In the genomic region with DNA sequence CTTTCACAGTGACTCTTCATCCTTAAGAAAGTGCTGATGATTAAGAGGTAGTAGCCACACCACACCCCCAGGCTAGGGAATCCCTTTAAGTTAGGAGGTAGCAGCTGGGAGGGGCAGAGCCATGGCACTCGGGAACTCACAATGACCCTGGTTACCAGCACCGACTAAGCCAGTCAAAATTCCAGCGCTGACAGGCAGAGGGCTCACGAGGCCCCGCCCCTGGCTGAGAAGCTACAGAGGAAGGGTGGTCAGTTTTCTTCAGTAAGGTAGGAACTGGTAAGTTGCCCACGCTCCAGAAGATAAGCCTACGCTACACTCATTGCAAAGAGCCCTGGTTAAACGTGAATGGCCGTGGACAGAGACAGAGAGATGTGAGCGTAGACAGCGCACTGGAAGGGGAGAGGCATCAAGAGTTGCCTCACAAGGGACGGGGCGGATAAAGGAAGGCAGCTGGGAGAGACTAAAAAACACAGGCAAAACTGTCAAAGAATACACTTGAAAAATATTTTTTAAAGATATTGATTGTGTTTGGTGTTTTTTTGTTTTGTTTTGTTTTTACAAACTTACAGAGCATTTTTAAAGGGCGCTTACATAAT, we compare ENCODE assay signal across 12 mouse cellular contexts.
DNase-seq lines count a peak whose midpoint lies in the region; ATAC-seq and TF ChIP-seq lines count a peak whose summit lies in the region.
"Had no signal": no experiment of that assay in that cellular context is flagged by ENCODE, and none has a peak within 500 bp of the region (broad histone marks: within the 10 kb centered on the region; RNA-seq: fewer than 3 reads in every experiment).

No protein-coding gene starts in this region.

- no peaks in the 10 kb centered on the region for H3K36me3 ChIP-seq in heart, embryonic 10.5 days
- H3K36me3 ChIP-seq in lung, postnatal 0 days (ENCODE audit: insufficient read depth, low read length) = no peaks in the 10 kb centered on the region
- H3K36me3 ChIP-seq in heart, embryonic 16.5 days (ENCODE audit: control insufficient read depth, insufficient read depth) = no peaks in the 10 kb centered on the region

- no peak for TF ChIP-seq EP300 in lung, postnatal 0 days (IDR thresholded peaks at IDR 0.05)

- H3K9ac ChIP-seq in lung, postnatal 0 days (replicated peaks; ENCODE audit: low read depth) = no peak overlapping the region
- no peak overlapping the region for H3K9ac ChIP-seq in heart, embryonic 16.5 days (ENCODE audit: low read length)

- ATAC-seq in lung, postnatal 0 days = peak; percentile 57
- no peak for ATAC-seq in heart, embryonic 16.5 days (replicated peaks; ENCODE audit: extremely low read depth, insufficient read depth, low FRiP score)

- peak; percentile 70 for DNase-seq in heart, embryonic 10.5 days (ENCODE audit: low spot score)
- DNase-seq in heart, adult 9 months (ENCODE audit: low spot score in 2 of 2) = no peak
- no peak for DNase-seq in lung, postnatal 0 days (ENCODE audit: low spot score)
- no peak for DNase-seq in lung, postnatal 4 days
- DNase-seq in adrenal gland, postnatal 14 days = peak; percentile 45
- no peak for DNase-seq in layer of hippocampus, adult 9-11 months
- DNase-seq in layer of hippocampus, postnatal 36 days = no peak
- DNase-seq: cerebellum, adult 2 months; gastrocnemius, postnatal 25 days; kidney, adult 9 months had no signal

- peak overlapping the region; percentile 32; the same call in 1 of the 2 replicates for H3K4me2 ChIP-seq in lung, postnatal 0 days (replicated peaks; ENCODE audit: low read depth, low read length)
- H3K4me2 ChIP-seq in heart, embryonic 16.5 days (ENCODE audit: low read depth, low read length) = peak overlapping the region; percentile 44

- H3K9me3 ChIP-seq in heart, embryonic 10.5 days = no peaks in the 10 kb centered on the region
- H3K9me3 ChIP-seq in lung, postnatal 0 days (ENCODE audit: low read length) = no peaks in the 10 kb centered on the region
- H3K9me3 ChIP-seq in heart, embryonic 16.5 days (replicated peaks; ENCODE audit: control insufficient read depth, low read length) = no peaks in the 10 kb centered on the region

- H3K4me3 ChIP-seq in heart, embryonic 10.5 days = no peak overlapping the region
- no peak overlapping the region for H3K4me3 ChIP-seq in lung, postnatal 0 days (ENCODE audit: low read depth, low read length)
- H3K4me3 ChIP-seq in heart, embryonic 16.5 days (ENCODE audit: low read length) = no peak overlapping the region

- H3K27ac ChIP-seq in heart, embryonic 10.5 days = no peak overlapping the region; the same call in 1 of the 2 replicates
- H3K27ac ChIP-seq in lung, postnatal 0 days (ENCODE audit: low read length) = no peak overlapping the region
- no peak overlapping the region for H3K27ac ChIP-seq in heart, embryonic 16.5 days (ENCODE audit: low read length)
- H3K27ac ChIP-seq: macrophage had no signal

- no peaks in the 10 kb centered on the region for H3K27me3 ChIP-seq in heart, embryonic 10.5 days (ENCODE audit: insufficient read depth, poor library complexity, severe bottlenecking)
- no peaks in the 10 kb centered on the region for H3K27me3 ChIP-seq in lung, postnatal 0 days (replicated peaks; ENCODE audit: insufficient read depth, low read length)
- H3K27me3 ChIP-seq in heart, embryonic 16.5 days (ENCODE audit: control insufficient read depth, insufficient read depth, low read length) = no peaks in the 10 kb centered on the region

- TF ChIP-seq CTCF in lung, postnatal 0 days (IDR thresholded peaks at IDR 0.05) = peak; percentile 37

- H3K4me1 ChIP-seq in heart, embryonic 10.5 days = peaks cover 13% of the 10 kb centered on the region
- no peaks in the 10 kb centered on the region for H3K4me1 ChIP-seq in lung, postnatal 0 days (ENCODE audit: insufficient read depth, low read depth, low read length)
- peaks cover 2% of the 10 kb centered on the region for H3K4me1 ChIP-seq in heart, embryonic 16.5 days (ENCODE audit: control insufficient read depth, insufficient read depth, low read length)

- 33% methylated on average over 14 of the region's 14 CpGs for WGBS in heart, embryonic 10.5 days
- whole genome bisulfite sequencing in lung, postnatal 0 days = 40% methylated on average over 14 of the region's 14 CpGs
- 35% methylated on average over 14 of the region's 14 CpGs for WGBS in heart, embryonic 16.5 days

Comparison
In these comparisons a context has a peak if more than half of its experiments do, and no peak if none do; other contexts are left out.
1. DNase-seq: peak in heart, embryonic 10.5 days (single experiment) and adrenal gland, postnatal 14 days (single experiment); none in heart, adult 9 months (0 of 2), lung, postnatal 0 days (single experiment), lung, postnatal 4 days (0 of 2), layer of hippocampus, adult 9-11 months (single experiment) and layer of hippocampus, postnatal 36 days (0 of 2).